Mouse (Mus musculus) lung, postnatal 0 days (tissue): ENCODE data around the gene Gm45618. TPM values are rescaled to one million over a fixed set of nuclear protein-coding genes. Genes with fewer than 3 reads are reported as not detected.

Experiments
- ATAC-seq: fragments of 200-750 bp; cut with Nextera tagmentation; 2 replicates; pipeline ENCODE4 v1.8.0; 2017; ENCODE audit warnings: moderate library complexity
- DNase-seq: peaks from one replicate; pipeline ENCODE4 v3.0.0-alpha.2; 2016; ENCODE audit warnings: low spot score
- H3K27ac ChIP-seq: fragments of 300-500 bp; sonication (generic); 2 replicates; pipeline ENCODE4 v1.5.1; 2014; ENCODE audit warnings: antibody characterized with exemption, mild to moderate bottlenecking, low read length, mixed read lengths
- H3K27me3 ChIP-seq: fragments of 300-500 bp; sonication (generic); replicated peaks from 2 replicates; pipeline ENCODE4 v1.6.1; 2014; ENCODE audit warnings: low read length, mixed read lengths; ENCODE audit not compliant: insufficient read depth
- H3K36me3 ChIP-seq: fragments of 300-500 bp; sonication (generic); 2 replicates; pipeline ENCODE4 v1.6.1; 2014; ENCODE audit warnings: low read length, mixed read lengths; ENCODE audit not compliant: insufficient read depth
- H3K4me1 ChIP-seq: fragments of 300-500 bp; sonication (generic); 2 replicates; pipeline ENCODE4 v1.6.1; 2014; ENCODE audit warnings: antibody characterized with exemption, low read depth, low read length, mixed read lengths; ENCODE audit not compliant: insufficient read depth
- H3K4me2 ChIP-seq: fragments of 300-500 bp; sonication (generic); replicated peaks from 2 replicates; pipeline ENCODE4 v1.6.1; 2014; ENCODE audit warnings: low read depth, mild to moderate bottlenecking, low read length, moderate library complexity, mixed read lengths
- H3K4me3 ChIP-seq: fragments of 300-500 bp; sonication (generic); 2 replicates; pipeline ENCODE4 v1.5.1; 2014; ENCODE audit warnings: low read depth, low read length
- H3K9ac ChIP-seq: fragments of 300-500 bp; sonication (generic); replicated peaks from 2 replicates; pipeline ENCODE4 v1.6.1; 2014; ENCODE audit warnings: low read depth, mild to moderate bottlenecking
- H3K9me3 ChIP-seq: fragments of 300-500 bp; sonication (generic); 2 replicates; pipeline ENCODE4 v1.6.1; 2016; ENCODE audit warnings: low read length, mixed read lengths
- CTCF ChIP-seq: IDR thresholded peaks from 2 replicates; pipeline ENCODE4 v1.5.1; 2016; ENCODE audit warnings: antibody characterized with exemption, mild to moderate bottlenecking
- EP300 ChIP-seq: IDR thresholded peaks from 2 replicates; pipeline ENCODE4 v1.6.1; 2016; ENCODE audit warnings: antibody characterized with exemption, mild to moderate bottlenecking, control low read depth
- WGBS: fragments of 180-500 bp; shearing (Covaris S2); extraction: QIAGEN DNeasy Blood & Tissue Kit; methylation state at CpG from one replicate; pipeline ENCODE4 v1.1.7; 2014; 5-methylcytosine and 5-hydroxymethylcytosine counted together
- polyA plus RNA-seq: library from polyadenylated mRNA; unstranded; fragments of >200 nt; fragmentation: Nextera tagmentation; extraction: Ambion mirVana; gene quantifications from 2 replicates; pipeline ENCODE4 v1.2.1, GENCODE M21; 2015

Gm45618 gene
- polyA plus RNA-seq, 1 experiment from 2014 or later = not detected

DNA sequence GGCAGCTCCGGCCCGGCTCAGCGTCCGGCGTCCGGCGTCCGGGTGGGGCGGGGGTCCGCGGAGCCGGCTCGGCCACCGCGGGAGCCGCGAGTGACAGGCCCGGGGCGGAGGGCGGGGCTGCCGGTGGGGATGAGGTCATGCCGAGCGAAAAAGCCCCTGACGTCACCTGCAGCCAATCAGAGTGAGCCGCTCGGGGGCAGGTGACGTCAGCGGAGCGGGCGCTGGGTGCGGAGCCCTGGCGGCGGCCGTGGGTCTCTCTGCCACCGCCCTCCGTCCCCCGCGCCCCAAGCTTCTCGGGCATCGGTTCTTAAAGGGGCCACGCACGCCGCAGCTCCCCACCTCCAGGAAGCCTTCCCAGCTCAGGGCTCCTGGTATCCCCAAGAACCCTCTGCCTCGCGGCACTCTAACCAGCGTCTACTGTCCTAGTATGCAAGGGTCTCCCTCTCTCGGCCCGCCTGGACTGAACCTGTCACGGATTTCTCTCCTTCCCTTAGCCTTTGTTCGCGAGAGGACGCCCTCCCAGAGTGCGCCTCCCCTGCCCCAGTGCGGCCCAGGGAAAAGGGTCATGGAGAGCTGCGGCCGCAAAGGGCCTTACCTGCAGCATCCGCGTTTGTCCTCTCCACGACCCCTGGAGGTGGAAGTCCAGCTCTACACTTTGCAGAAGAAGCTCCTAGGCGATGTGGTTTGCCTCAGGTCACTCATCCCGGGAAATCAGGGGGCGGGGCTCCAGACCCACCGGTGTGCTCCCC is 25.2 kb downstream of the Gm45618 start, which contains the start of gene Dusp8:
Gene Dusp8 (minus strand): TSS at position 661 of the 749 bp plus-strand sequence.
- under 1% methylated on average over 49 of the region's 63 CpGs for WGBS
- Histone ChIP-seq H3K4me2 (peak within 1 kb of the TSS; percentile 93), H3K4me3 (peak within 1 kb of the TSS; percentile 74), H3K9ac (peak within 1 kb of the TSS; percentile 91), H3K27ac (peak within 1 kb of the TSS; percentile 51; the same call in 1 of the 2 replicates), H3K27me3 (peaks cover 36% of the 10 kb centered on the region), H3K9me3 (no peaks in the 10 kb centered on the region), H3K36me3 (no peaks in the 10 kb centered on the region), H3K4me1 (no peaks in the 10 kb centered on the region)
- ATAC-seq = peak; percentile 95
- TF ChIP-seq CTCF (peak; percentile 64), EP300 (no peak)
- DNase-seq = peak; percentile 96

DNA sequence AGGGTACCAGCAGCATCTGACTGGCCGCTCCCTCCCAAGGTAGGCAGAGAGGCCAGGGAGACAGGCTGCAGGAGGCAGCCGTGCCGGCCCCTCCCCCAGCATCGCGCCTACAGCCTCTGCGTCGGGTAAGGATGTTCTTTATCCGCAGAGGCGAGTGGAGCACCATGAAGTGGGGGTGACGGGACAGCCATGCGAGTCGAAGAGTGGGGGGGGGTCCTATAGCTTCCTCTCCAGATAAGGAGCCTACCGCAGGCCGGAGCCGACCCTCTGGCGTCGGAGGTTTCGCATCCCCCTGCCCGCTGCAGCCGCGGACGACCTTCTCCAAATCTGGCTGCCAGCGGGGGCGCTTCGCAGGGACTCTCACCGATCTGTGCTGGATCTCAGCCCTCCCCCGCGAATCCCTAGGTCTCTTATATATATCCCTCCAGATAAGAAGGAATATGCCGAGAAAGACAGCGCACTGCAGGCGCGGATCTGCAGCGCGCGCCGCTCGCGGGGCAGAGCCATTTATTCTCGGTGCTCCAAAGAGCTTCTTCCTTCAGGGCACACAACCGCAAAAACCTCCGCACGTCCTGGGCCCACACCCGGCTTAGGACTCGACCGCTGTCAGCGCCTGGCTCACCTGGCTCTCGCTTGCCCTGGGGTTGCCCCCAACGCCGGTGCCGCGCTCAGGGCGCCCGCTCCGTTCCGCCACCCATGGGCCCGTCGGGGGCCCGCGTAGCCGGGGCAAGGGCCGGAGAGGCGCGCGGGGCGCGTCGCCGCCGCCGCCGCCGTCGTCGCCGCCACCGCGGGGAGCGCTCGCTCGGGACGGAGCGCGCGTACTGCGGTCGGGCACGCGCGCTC is 26.0 kb downstream of the Gm45618 start:
- Histone ChIP-seq H3K4me1 (no peaks in the 10 kb centered on the region), H3K9me3 (no peaks in the 10 kb centered on the region), H3K9ac (peak overlapping the region; percentile 91), H3K4me2 (peak overlapping the region; percentile 93), H3K27me3 (peaks cover 36% of the 10 kb centered on the region), H3K4me3 (peak overlapping the region; percentile 74), H3K36me3 (no peaks in the 10 kb centered on the region), H3K27ac (peak overlapping the region; percentile 51; the same call in 1 of the 2 replicates)
- DNase-seq = peak; percentile 39
- ATAC-seq = no peak
- under 1% methylated on average over 60 of the region's 89 CpGs for WGBS
- no peak for TF ChIP-seq EP300
- no peak for TF ChIP-seq CTCF

DNA sequence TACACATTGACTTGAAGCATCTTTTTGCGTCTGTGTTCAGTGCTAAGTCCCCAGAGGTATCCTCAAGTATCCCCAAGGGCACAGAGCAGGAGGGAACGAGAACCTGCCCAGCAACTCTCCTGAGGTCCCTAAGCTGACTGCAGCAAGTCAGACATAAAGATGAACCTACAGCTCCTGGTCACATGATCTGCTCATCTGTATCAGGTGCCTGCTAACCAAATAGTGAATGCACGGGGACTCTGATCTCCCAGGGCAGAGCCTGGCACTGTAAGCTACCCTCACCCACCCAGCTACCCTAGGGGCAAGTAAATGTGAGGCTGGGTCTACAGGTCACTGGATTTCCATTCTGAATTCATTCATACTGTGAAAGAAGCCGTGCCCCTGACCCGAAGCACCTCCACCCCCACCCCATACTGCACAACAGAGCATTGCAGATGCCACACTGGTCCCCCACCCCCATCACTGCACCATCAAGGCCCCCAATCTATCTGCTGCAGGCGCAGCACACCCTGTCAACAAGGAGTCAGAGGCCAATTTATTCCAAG is 26.8 kb downstream of the Gm45618 start:
- WGBS = 28% methylated on average over 6 of the region's 6 CpGs
- no peaks in the 10 kb centered on the region for H3K36me3 ChIP-seq
- no peaks in the 10 kb centered on the region for H3K4me1 ChIP-seq
- H3K4me2 ChIP-seq = peak overlapping the region; percentile 93
- ATAC-seq = no peak
- peaks cover 36% of the 10 kb centered on the region for H3K27me3 ChIP-seq
- peak overlapping the region; percentile 74 for H3K4me3 ChIP-seq
- no peak overlapping the region for H3K27ac ChIP-seq
- DNase-seq = no peak
- H3K9ac ChIP-seq = peak overlapping the region; percentile 91
- H3K9me3 ChIP-seq = no peaks in the 10 kb centered on the region
- TF ChIP-seq EP300 (no peak), CTCF (no peak)

DNA sequence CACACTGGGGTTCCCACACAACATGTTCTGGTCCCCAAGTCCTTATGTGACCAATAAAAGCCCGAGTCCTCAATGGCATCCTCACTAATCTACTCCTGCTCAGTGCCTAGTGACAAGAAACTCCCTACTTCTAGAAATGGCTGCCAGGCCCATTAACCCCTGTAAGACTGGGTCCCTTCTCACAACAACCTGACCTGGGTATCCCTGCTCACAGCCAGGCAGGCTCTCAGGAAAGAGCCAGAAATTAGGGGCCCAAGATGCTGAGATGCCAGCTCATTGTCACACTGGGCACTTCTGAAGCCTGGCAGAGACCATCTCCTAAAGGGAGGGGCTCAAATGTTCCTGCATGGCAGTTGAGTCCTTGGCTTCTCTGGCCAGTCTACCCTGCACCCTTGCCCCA is 27.5 kb downstream of the Gm45618 start:
- TF ChIP-seq CTCF = no peak
- no peak for TF ChIP-seq EP300
- H3K36me3 ChIP-seq = no peaks in the 10 kb centered on the region
- ATAC-seq (no peak), DNase-seq (no peak)
- peaks cover 36% of the 10 kb centered on the region for H3K27me3 ChIP-seq
- no peak overlapping the region for H3K9ac ChIP-seq
- H3K27ac ChIP-seq = no peak overlapping the region
- no peaks in the 10 kb centered on the region for H3K4me1 ChIP-seq
- no peak overlapping the region for H3K4me3 ChIP-seq
- WGBS = 75% methylated on average over 1 of the region's 1 CpGs
- H3K9me3 ChIP-seq = no peaks in the 10 kb centered on the region
- H3K4me2 ChIP-seq = 0 out of 2 replicates have a peak overlapping the region, but pooled peaks have one; percentile 93

DNA sequence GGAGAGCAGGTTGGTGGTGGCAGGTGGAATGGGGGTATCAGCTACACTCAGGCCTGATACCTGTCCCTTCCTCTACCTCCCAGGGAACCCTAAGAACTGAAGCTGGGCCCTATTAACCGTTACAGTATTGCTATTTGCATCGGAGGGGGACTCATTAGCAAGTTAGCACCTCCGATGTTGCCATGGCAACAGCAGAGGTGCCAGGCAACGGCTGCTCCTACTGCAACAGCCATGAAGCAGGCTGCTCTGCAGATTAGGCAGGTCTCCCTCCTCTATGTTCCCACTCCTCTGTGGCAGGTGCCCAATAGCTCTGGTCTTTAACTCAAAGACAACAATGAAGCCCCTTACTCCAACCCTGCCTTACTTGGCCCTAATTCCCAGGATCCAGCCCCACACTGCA is 28.7 kb downstream of the Gm45618 start:
- WGBS = 5% methylated on average over 4 of the region's 4 CpGs
- Histone ChIP-seq H3K27ac (no peak overlapping the region), H3K9me3 (no peaks in the 10 kb centered on the region), H3K4me1 (no peaks in the 10 kb centered on the region), H3K4me2 (no peak overlapping the region), H3K27me3 (peaks cover 30% of the 10 kb centered on the region), H3K36me3 (no peaks in the 10 kb centered on the region), H3K4me3 (no peak overlapping the region), H3K9ac (no peak overlapping the region)
- TF ChIP-seq CTCF (no peak), EP300 (no peak)
- no peak for DNase-seq
- no peak for ATAC-seq
